Mouse (Mus musculus) embryonic fibroblast, embryonic 13.5 days (primary cell): Measurements from ENCODE around the gene Nlgn2. TPM values are rescaled to one million over a fixed set of nuclear protein-coding genes. Genes with fewer than 3 reads are reported as not detected.

ENCODE experiments used
- H3K27ac ChIP-seq: 2 replicates; pipeline ENCODE4 v1.5.1; 2012; ENCODE audit warnings: low read length, control low read depth, inconsistent platforms; ENCODE audit not compliant: insufficient read depth
- H3K4me1 ChIP-seq: 2 replicates; pipeline ENCODE4 v1.6.1; 2011; ENCODE audit warnings: low read length; ENCODE audit not compliant: control insufficient read depth, insufficient read depth
- H3K4me3 ChIP-seq: 2 replicates; pipeline ENCODE4 v1.5.1; 2011; ENCODE audit warnings: mild to moderate bottlenecking, control low read depth, low read length; ENCODE audit not compliant: insufficient read depth
- CTCF ChIP-seq: IDR thresholded peaks from 2 replicates; pipeline ENCODE4 v1.5.1; 2011; ENCODE audit warnings: mild to moderate bottlenecking, control low read depth, low read length, moderate library complexity, borderline replicate concordance; ENCODE audit not compliant: insufficient read depth
- POLR2A ChIP-seq: IDR thresholded peaks from 2 replicates; pipeline ENCODE4 v1.6.1; 2011; ENCODE audit warnings: low read depth, mild to moderate bottlenecking, control low read depth, low read length, moderate library complexity
- polyA plus RNA-seq: library from polyadenylated mRNA; stranded (reverse); fragments of >200 nt; gene quantifications from 2 replicates; pipeline ENCODE4 v1.2.4, GENCODE M21; 2011; ENCODE audit warnings: low read depth; ENCODE audit not compliant: missing spikeins, insufficient read length

The Nlgn2 gene
- polyA plus RNA-seq, 1 experiment: 42.0 TPM

DNA sequence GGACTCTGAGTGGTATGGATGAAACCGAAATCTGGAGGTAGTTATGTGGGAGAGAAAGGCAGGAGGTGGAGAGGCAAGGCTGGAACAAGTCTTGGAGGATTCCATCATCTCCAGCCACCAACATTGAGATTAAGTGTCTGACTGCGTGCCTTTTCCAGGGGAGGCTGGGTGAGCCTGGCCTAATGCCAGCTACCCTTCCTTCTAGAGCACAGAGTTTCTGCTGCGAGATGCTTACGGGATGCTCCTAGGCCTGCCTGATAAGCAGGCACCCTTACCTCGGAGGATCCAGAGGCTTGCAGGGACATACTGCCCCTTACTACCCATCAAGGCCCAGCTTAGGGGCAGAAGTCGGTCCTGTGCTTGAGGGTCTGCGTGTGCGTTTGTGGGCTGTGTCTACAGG, 4.0 kb downstream of the Nlgn2 start:
- Histone ChIP-seq H3K4me1 (peaks cover 3% of the 10 kb centered on the region; the same call in 1 of the 2 replicates), H3K4me3 (no peak overlapping the region), H3K27ac (no peak overlapping the region)
- TF ChIP-seq CTCF: no peak
- TF ChIP-seq POLR2A: no peak

- TF ChIP-seq CTCF: no peak
- TF ChIP-seq POLR2A: no peak
- no peak overlapping the region for H3K4me3 ChIP-seq
Observed at GRCm38 (mm10) chr11:69828832-69829231, 8.8 kb downstream of the Nlgn2 start.

DNA sequence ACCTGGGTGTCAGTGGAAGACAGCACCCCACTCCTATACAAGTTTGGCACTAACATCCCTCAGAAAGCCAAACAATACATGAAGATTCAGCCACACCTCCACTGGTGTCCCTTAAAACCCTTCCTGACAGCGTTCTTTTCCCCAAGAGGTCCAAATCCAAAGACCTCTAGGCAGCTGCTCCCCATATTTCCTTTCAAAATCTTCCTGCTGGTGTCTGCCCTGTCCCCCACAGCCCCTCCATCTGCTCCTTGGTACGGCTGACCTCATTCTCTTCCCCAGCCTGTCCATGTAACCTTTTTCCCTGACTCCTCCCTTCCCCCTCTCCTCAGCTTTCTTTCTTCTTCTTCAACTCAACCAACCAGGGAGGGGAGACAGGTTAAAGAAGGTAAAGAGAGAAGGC, 14.1 kb downstream of the Nlgn2 start:
- H3K4me1 ChIP-seq: no peaks in the 10 kb centered on the region
- TF ChIP-seq POLR2A (no peak), CTCF (no peak)
- H3K27ac ChIP-seq: no peak overlapping the region
- no peak overlapping the region for H3K4me3 ChIP-seq

More at GRCm38 (mm10) chr11:69828832-69829231, 8.8 kb downstream of the Nlgn2 start:
- Histone ChIP-seq H3K4me1 (no peaks in the 10 kb centered on the region), H3K27ac (no peak overlapping the region)

- H3K4me3 ChIP-seq: no peak within 1 kb of the TSS
- no peaks in the 10 kb centered on the region for H3K4me1 ChIP-seq
- no peak within 1 kb of the TSS for H3K27ac ChIP-seq
- TF ChIP-seq POLR2A (no peak), CTCF (no peak)
Observed at GRCm38 (mm10) chr11:69822080-69822479, 15.5 kb downstream of the Nlgn2 start, which contains the start of gene Spem1. Spem1 (minus strand) TSS chr11:69822180.

- no peak overlapping the region for H3K27ac ChIP-seq
- no peak overlapping the region for H3K4me3 ChIP-seq
- no peaks in the 10 kb centered on the region for H3K4me1 ChIP-seq
- no peak for TF ChIP-seq POLR2A
- no peak for TF ChIP-seq CTCF
Observed at GRCm38 (mm10) chr11:69818871-69819270, 18.7 kb downstream of the Nlgn2 start.

- Histone ChIP-seq H3K27ac (no peak within 1 kb of the TSS), H3K4me1 (no peaks in the 10 kb centered on the region), H3K4me3 (no peak within 1 kb of the TSS)
- TF ChIP-seq POLR2A (no peak), CTCF (no peak)
Observed at GRCm38 (mm10) chr11:69818365-69818764, 19.2 kb downstream of the Nlgn2 start, which contains the start of gene Spem2. Spem2 (minus strand) TSS chr11:69818465.

DNA sequence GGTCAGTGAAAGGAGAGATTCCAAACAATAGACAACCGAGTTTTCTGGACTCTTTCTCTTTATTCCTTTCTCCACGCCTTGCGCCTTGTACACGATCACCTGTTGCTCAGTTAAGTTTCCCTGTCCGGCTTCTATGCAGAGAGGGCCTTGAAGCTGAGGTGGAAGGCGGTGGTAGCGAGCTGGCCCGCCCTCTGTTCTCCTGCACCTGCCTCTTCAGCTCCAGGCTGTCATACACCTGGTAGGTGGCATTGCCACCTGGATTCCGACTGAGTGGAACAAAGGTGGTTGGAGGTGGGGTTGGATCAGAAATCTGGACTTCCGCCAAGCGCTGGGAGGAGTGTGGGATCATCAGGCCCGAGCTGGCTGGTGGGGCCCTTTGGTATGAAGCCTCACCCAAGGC, 21.1 kb downstream of the Nlgn2 start:
- H3K4me3 ChIP-seq: no peak overlapping the region
- TF ChIP-seq CTCF (no peak), POLR2A (no peak)
- no peak overlapping the region for H3K27ac ChIP-seq
- H3K4me1 ChIP-seq: no peaks in the 10 kb centered on the region

DNA sequence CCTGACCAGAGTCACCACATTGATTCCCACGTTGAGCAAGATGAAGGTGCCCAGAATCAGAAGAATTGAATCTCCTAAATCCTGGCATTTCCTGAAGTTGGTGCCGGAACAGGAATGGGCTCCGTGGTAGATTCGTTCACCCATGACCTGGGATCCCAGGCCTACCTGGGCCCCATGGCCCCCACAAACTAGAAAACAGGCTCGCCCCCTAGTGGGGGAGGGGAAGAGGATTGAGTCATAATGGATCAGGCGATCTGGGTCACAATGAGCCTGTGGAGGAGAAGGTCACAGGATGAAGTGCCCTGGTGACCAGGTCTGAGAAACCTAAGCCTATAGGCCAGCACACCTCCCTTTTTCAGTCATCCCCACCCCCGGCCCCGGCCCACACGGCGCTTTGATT, 22.4 kb downstream of the Nlgn2 start, which contains the start of gene Gm39566:
Gene Gm39566, minus strand, starts transcription at position 144 of the 400 bp plus-strand sequence.
- Histone ChIP-seq H3K27ac (no peak within 1 kb of the TSS), H3K4me1 (no peaks in the 10 kb centered on the region), H3K4me3 (no peak within 1 kb of the TSS)
- TF ChIP-seq POLR2A (no peak), CTCF (no peak)

DNA sequence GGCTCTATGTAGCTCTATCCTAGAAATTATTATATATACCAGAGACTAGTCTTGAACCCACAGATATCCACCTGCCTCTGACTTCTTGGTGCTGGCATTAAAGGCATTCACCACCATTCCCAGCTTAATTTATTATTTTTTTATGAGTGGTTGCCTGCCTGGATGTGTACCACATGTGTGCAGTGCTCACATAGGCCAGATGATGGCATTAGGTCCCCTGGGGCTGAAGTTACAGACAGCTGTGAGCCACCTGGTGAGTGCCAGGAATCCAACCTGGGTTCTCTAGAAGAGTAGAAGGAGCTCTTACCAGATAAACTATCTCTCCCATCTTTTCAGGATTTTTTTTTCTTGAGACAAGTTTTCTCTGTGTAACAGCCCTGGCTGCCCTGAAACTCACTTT, 27.3 kb downstream of the Nlgn2 start:
- TF ChIP-seq CTCF (no peak), POLR2A (no peak)

DNA sequence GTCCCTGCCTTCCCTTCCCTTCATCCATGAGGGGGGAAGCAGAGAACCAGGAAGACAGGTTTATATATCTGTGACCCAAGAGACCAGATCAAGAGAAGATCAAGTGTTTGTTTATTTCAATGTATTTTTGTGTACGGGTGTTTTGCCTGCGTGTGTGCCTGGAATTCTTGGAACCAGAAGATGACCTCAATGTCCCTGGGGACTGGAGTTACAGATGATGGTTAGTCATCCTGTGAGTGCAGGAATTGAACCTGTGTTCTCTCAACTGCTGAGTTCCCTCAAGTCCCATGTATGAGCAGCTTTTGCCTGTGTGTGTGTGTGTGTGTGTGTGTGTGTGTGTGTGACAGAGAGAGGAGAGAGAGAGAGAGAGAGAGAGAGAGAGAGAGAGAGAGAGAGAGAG, 29.9 kb downstream of the Nlgn2 start:
- TF ChIP-seq POLR2A (no peak), CTCF (no peak)
- Histone ChIP-seq H3K4me1 (peaks cover 2% of the 10 kb centered on the region; the same call in 1 of the 2 replicates), H3K27ac (no peak overlapping the region)

More for the DNA sequence above, 27.3 kb downstream of the Nlgn2 start:
- no peaks in the 10 kb centered on the region for H3K4me1 ChIP-seq
- no peak overlapping the region for H3K4me3 ChIP-seq
- no peak overlapping the region for H3K27ac ChIP-seq

More for the DNA sequence above, 29.9 kb downstream of the Nlgn2 start:
- no peak overlapping the region for H3K4me3 ChIP-seq
